Mouse (Mus musculus): ENCODE measurements at regions not wholly inside any gene's neighbourhood (a gene's known extent, or its start where the extent isn't known, plus 50 kb on each side); places are given as distances from the start of the nearest gene placed in this dataset.

DNA sequence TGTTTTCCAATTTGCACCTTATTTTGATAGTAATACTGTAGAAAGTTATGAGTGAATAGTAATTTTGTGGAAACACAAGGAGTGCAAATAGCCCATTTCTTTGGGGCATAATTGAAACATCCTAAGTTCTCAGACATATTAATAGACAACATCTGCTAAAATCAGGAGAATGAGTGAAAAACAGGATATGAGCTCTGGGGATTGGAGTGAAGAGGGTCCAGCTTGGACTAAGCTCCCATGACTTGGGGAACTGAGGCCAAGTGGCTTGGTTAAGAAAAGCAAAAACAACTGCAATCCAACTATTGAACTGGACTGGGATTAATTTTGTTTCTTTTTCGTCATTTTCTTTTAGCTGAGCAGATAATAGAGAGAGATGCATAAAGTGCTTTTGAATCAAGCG, 240.7 kb downstream of the Slc30a10 start:
- TF ChIP-seq CTCF (IDR thresholded peaks at IDR 0.05; ENCODE audit: low read depth, low read length) (no peak), POLR2A (IDR thresholded peaks at IDR 0.05; ENCODE audit: extremely low read depth, insufficient read depth, low read length) (no peak)

Data from liver, adult 2 months (tissue).